Mouse (Mus musculus) heart, embryonic 14.5 days (tissue): ENCODE measurements around the gene Vmn1r74. TPM values are rescaled to one million over a fixed set of nuclear protein-coding genes. Genes with fewer than 3 reads are reported as not detected.
"Not testable (repeated sequence)": the region's sequence is repeated elsewhere in the genome, so short reads cannot be mapped to it uniquely, and the experiment has no call there.

ENCODE experiments used
- ATAC-seq: fragments of 200-750 bp; cut with Nextera tagmentation; 2 replicates; pipeline ENCODE4 v1.8.0; 2017; ENCODE audit warnings: low read depth, moderate TSS enrichment; ENCODE audit not compliant: insufficient number of reproducible peaks, insufficient read depth, low FRiP score
- H3K27ac ChIP-seq, 2 experiments: fragments of 200-500 bp in 1 of 2; fragments of 300-500 bp in 1 of 2; sonication (generic) in 1 of 2; replicated peaks in 1 of 2; 2 replicates each; pipeline ENCODE4 v1.5.1; 2012 to 2014; ENCODE audit warnings: low read depth in 2 of 2, low read length in 2 of 2, control low read depth in 1 of 2, mild to moderate bottlenecking in 1 of 2, mixed read lengths in 1 of 2; ENCODE audit not compliant: control insufficient read depth in 1 of 2, insufficient read depth in 1 of 2
- H3K27me3 ChIP-seq: fragments of 300-500 bp; sonication (generic); 2 replicates; pipeline ENCODE4 v1.6.1; 2014; ENCODE audit warnings: mild to moderate bottlenecking, low read length, control low read depth; ENCODE audit not compliant: control insufficient read depth, insufficient read depth
- H3K36me3 ChIP-seq: fragments of 300-500 bp; sonication (generic); 2 replicates; pipeline ENCODE4 v1.6.1; 2014; ENCODE audit warnings: mild to moderate bottlenecking, control low read depth, low read length, mixed read lengths; ENCODE audit not compliant: control insufficient read depth, insufficient read depth
- H3K4me1 ChIP-seq, 2 experiments: fragments of 200-500 bp in 1 of 2; fragments of 300-500 bp in 1 of 2; sonication (generic) in 1 of 2; 2 replicates each; pipeline ENCODE4 v1.6.1; 2012 to 2014; ENCODE audit warnings: low read length in 2 of 2, control low read depth in 1 of 2, mixed read lengths in 1 of 2; ENCODE audit not compliant: control insufficient read depth in 2 of 2, insufficient read depth in 2 of 2
- H3K4me2 ChIP-seq: fragments of 300-500 bp; sonication (generic); 2 replicates; pipeline ENCODE4 v1.6.1; 2014; ENCODE audit warnings: mild to moderate bottlenecking, low read length
- H3K4me3 ChIP-seq, 2 experiments: fragments of 200-500 bp in 1 of 2; fragments of 300-500 bp in 1 of 2; sonication (generic) in 1 of 2; 2 replicates each; pipeline ENCODE4 v1.5.1; 2012 to 2014; ENCODE audit warnings: low read length in 2 of 2, mild to moderate bottlenecking in 2 of 2, control low read depth in 1 of 2, low read depth in 1 of 2, moderate library complexity in 1 of 2; ENCODE audit not compliant: control insufficient read depth in 1 of 2, insufficient read depth in 1 of 2
- H3K9ac ChIP-seq: fragments of 300-500 bp; sonication (generic); 2 replicates; pipeline ENCODE4 v1.6.1; 2014; ENCODE audit warnings: mild to moderate bottlenecking, low read length
- H3K9me3 ChIP-seq: fragments of 300-500 bp; sonication (generic); 2 replicates; pipeline ENCODE4 v1.6.1; 2016; ENCODE audit warnings: low read length, control low read depth; ENCODE audit not compliant: control insufficient read depth
- WGBS: fragments of 180-500 bp; shearing (Covaris S2); extraction: QIAGEN DNeasy Blood & Tissue Kit; methylation state at CpG from one replicate; pipeline ENCODE4 v1.1.7; 2014; 5-methylcytosine and 5-hydroxymethylcytosine counted together
- polyA plus RNA-seq: library from polyadenylated mRNA; unstranded; fragments of >200 nt; fragmentation: Nextera tagmentation; extraction: Ambion mirVana; gene quantifications from 2 replicates; pipeline ENCODE4 v1.2.1, GENCODE M21; 2014

The Vmn1r74 gene
- polyA plus RNA-seq: not detected in 2 replicates

DNA sequence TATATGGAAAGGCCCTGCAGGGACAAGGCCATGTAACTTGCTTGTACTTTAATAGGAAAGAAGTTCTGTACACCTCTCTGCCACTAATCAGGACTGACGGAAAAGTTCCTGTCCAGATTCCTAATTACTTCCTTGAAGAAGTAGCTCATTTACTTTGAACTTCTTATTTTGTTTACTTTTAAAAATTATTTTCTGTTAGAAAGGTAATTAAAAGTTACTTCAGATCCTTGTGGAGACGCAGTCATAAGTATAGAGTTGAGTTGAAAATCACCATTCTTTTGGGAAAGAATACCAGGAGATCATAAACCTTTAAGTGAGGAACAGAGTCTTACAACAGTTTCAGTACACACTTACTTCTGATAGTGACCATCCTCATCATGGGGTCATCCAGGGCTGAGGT, at the start of gene Vmn1r74:
Vmn1r74 (plus strand) TSS at position 301 of the 400 bp plus-strand sequence.
- H3K4me3 ChIP-seq: no peak within 1 kb of the TSS
- no peak within 1 kb of the TSS for H3K27ac ChIP-seq
- no peaks in the 10 kb centered on the region for H3K4me1 ChIP-seq
- WGBS: 68% methylated on average over 2 of the region's 2 CpGs
- peaks cover 5% of the 10 kb centered on the region; the same call in 1 of the 2 replicates for H3K9me3 ChIP-seq
- H3K9ac ChIP-seq: no peak within 1 kb of the TSS
- H3K4me2 ChIP-seq: no peak within 1 kb of the TSS
- no peaks in the 10 kb centered on the region for H3K27me3 ChIP-seq
- no peak for ATAC-seq
- no peaks in the 10 kb centered on the region for H3K36me3 ChIP-seq

GRCm38 (mm10) chr7:11813751-11814150, 20.0 kb upstream of the Vmn1r74 start:
- Histone ChIP-seq H3K4me3 (no peak overlapping the region), H3K4me2 (no peak overlapping the region), H3K9me3 (0 out of 2 replicates have a peak, but pooled peaks cover 3% of the 10 kb centered on the region), H3K27ac (no peak overlapping the region), H3K27me3 (no peaks in the 10 kb centered on the region), H3K9ac (no peak overlapping the region), H3K36me3 (no peaks in the 10 kb centered on the region), H3K4me1 (no peaks in the 10 kb centered on the region)
- ATAC-seq: no peak

DNA sequence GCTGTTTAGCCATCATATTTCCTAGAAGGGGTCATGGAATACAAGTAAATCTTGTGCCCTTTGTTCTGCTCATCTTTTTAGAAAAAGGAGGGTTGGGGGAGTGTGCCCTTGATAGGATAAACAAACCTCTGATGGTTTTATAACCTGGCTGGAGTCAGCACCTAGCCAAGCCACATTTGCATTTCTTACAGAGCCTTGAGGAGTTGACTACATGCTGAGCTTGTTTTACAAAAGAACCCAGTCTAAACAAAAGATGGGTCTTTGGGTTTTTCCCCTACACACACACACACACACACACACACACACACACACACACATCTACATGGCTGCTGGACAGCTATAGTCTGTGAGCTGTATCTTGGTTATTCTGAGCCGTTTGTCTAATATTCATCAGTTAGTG, 11.6 kb upstream of the Vmn1r74 start:
- no peaks in the 10 kb centered on the region for H3K4me1 ChIP-seq
- H3K9me3 ChIP-seq: peaks cover 13% of the 10 kb centered on the region; the same call in 1 of the 2 replicates
- no peak overlapping the region for H3K27ac ChIP-seq
- no peak for ATAC-seq
- no peaks in the 10 kb centered on the region for H3K36me3 ChIP-seq
- H3K4me3 ChIP-seq: no peak overlapping the region
- H3K4me2 ChIP-seq: no peak overlapping the region
- H3K27me3 ChIP-seq: no peaks in the 10 kb centered on the region
- 75% methylated on average over 1 of the region's 1 CpGs for WGBS
- H3K9ac ChIP-seq: no peak overlapping the region

DNA sequence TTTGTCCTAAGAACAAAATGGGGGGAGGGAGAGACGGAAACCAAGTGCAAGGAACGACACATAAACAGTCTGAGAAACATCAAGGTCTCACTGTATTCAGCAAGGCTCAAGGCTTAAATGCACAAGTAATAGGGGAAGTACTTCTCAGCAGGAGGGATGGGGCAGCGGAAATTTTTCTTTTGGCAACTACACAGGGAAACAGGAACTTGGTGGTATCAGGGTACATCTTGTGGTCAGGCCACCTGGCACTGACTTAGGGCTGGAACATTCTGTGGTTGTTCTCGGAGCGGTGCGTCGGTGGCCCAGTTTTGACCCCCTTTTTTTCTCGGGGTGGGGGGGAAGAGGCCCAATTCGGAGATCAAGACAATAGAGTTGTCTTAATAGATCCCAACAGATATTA, 10.5 kb upstream of the Vmn1r74 start:
- H3K4me2 ChIP-seq, H3K27ac ChIP-seq, H3K36me3 ChIP-seq, ATAC-seq, H3K4me3 ChIP-seq, H3K4me1 ChIP-seq, H3K9ac ChIP-seq, H3K27me3 ChIP-seq: not testable (repeated sequence)
- 79% methylated on average over 9 of the region's 9 CpGs for WGBS
- H3K9me3 ChIP-seq: peaks cover 13% of the 10 kb centered on the region; the same call in 1 of the 2 replicates

GRCm38 (mm10) chr7:11874330-11874729, 40.5 kb downstream of the Vmn1r74 start, which contains the start of gene Vmn1r75:
TSS of gene Vmn1r75 (plus strand) at chr7:11874630.
- no peak for ATAC-seq
- Histone ChIP-seq H3K9ac (no peak within 1 kb of the TSS), H3K27me3 (no peaks in the 10 kb centered on the region), H3K4me1 (no peaks in the 10 kb centered on the region), H3K4me3 (no peak within 1 kb of the TSS), H3K4me2 (no peak within 1 kb of the TSS), H3K9me3 (peaks cover 12% of the 10 kb centered on the region), H3K36me3 (no peaks in the 10 kb centered on the region), H3K27ac (no peak within 1 kb of the TSS)

Other genes starting within 250 kb of the Vmn1r74 start
- not detected in 2 replicates for gene Zscan4-ps3, start 224.7 kb upstream of the Vmn1r74 start, polyA plus RNA-seq
- gene Vmn1r72, start 153.8 kb upstream of the Vmn1r74 start, polyA plus RNA-seq: not detected in 2 replicates
- not detected in 2 replicates for gene Vmn1r73, start 103.7 kb upstream of the Vmn1r74 start, polyA plus RNA-seq
- not detected in 2 replicates for gene Vmn1r75, start 40.6 kb downstream of the Vmn1r74 start, polyA plus RNA-seq
- not detected in 2 replicates for gene Vmn1r76, start 104.2 kb downstream of the Vmn1r74 start, polyA plus RNA-seq
- gene Vmn1r77, start 202.8 kb downstream of the Vmn1r74 start, polyA plus RNA-seq: not detected in 2 replicates